Mouse (Mus musculus) gastrocnemius, postnatal 36 days (tissue): ENCODE measurements around the gene Gm8797. TPM values are rescaled to one million over a fixed set of nuclear protein-coding genes. Genes with fewer than 3 reads are reported as not detected.
"Not testable (repeated sequence)": the region's sequence is repeated elsewhere in the genome, so short reads cannot be mapped to it uniquely, and the experiment has no call there.

Experiments used
- DNase-seq, 2 experiments: peaks; one replicate each; pipeline ENCODE4 v3.0.0; 2022
- intact Hi-C: fragments of 180-260 bp; cut with DNase I; formaldehyde crosslinking; loops from one replicate; pipeline ENCODE4 v1.15.1; 2025
- long read RNA-seq, 2 experiments: library from polyadenylated mRNA; stranded (forward); transcript quantifications; one replicate each; pipeline ENCODE4 v2.0.0; 2021
- total RNA-seq, 2 experiments: library from RNA; stranded (reverse); gene quantifications; 2 replicates each; pipeline ENCODE4 v1.2.3; 2021

The Gm8797 gene
- 1 to 10 TPM; 5.1 to 5.3 TPM for total RNA-seq
- long read RNA-seq, experiment 1, transcript Gm8797-201 (1 exons, 490 nt) = major isoform, 13 of 13 reads
- long read RNA-seq, experiment 1, partial matches to known transcripts = 0 of 13 reads
- long read RNA-seq, experiment 1, other reads (novel, unspliced or antisense) = 0 of 13 reads
- long read RNA-seq, experiment 2, transcript Gm8797-201 (1 exons, 490 nt) = major isoform, 14 of 14 reads
- long read RNA-seq, experiment 2, partial matches to known transcripts = 0 of 14 reads
- long read RNA-seq, experiment 2, other reads (novel, unspliced or antisense) = 0 of 14 reads

GRCm38 (mm10) chr3:5750506-5750905, at the start of gene Gm8797:
Gene Gm8797 (plus strand): TSS chr3:5750806.
- DNase-seq, intact Hi-C loops: not testable (repeated sequence)

- intact Hi-C loops = no loop called here
- DNase-seq = no peak
Observed at GRCm38 (mm10) chr3:5714481-5714880, 36.1 kb upstream of the Gm8797 start.

GRCm38 (mm10) chr3:5732931-5733330, 17.7 kb upstream of the Gm8797 start:
- DNase-seq = no peak
- intact Hi-C loops = no loop called here

- DNase-seq = no peak
- intact Hi-C loops = no loop called here
Observed at GRCm38 (mm10) chr3:5754763-5755478, 4.3 kb downstream of the Gm8797 start.

- intact Hi-C loops = no loop called here
- no peak for DNase-seq
Observed at GRCm38 (mm10) chr3:5766256-5766655, 15.7 kb downstream of the Gm8797 start.

GRCm38 (mm10) chr3:5776894-5777293, 26.3 kb downstream of the Gm8797 start:
- DNase-seq = no peak
- intact Hi-C loops = no loop called here
